Mouse (Mus musculus) C2C12 (cell line): ENCODE data around the gene Fads3. TPM values are rescaled to one million over a fixed set of nuclear protein-coding genes. Genes with fewer than 3 reads are reported as not detected.

Experiments used
- H3K27me3 ChIP-seq: one replicate; pipeline ENCODE4 v1.6.1; 2011; ENCODE audit not compliant: control insufficient read depth, insufficient read depth, insufficient read length
- H3K36me3 ChIP-seq: one replicate; pipeline ENCODE4 v1.6.1; 2011; ENCODE audit not compliant: control insufficient read depth, insufficient read depth
- H3K4me3 ChIP-seq: one replicate; pipeline ENCODE4 v1.5.1; 2011; ENCODE audit warnings: mild to moderate bottlenecking, control low read depth; ENCODE audit not compliant: poor library complexity, insufficient read depth, severe bottlenecking
- H3K79me2 ChIP-seq: one replicate; pipeline ENCODE4 v1.6.1; 2011; ENCODE audit not compliant: control insufficient read depth, insufficient read depth
- H3K79me3 ChIP-seq: one replicate; pipeline ENCODE4 v1.6.1; 2011; ENCODE audit warnings: low read depth, control low read depth
- H3ac ChIP-seq: one replicate; pipeline ENCODE3; 2011; ENCODE audit warnings: low read depth; ENCODE audit not compliant: control insufficient read depth, insufficient read length
- CEBPB ChIP-seq: IDR thresholded peaks from one replicate; pipeline ENCODE4 v1.6.1; 2011; ENCODE audit warnings: low read depth, mild to moderate bottlenecking, control low read depth, moderate library complexity
- CTCF ChIP-seq: IDR thresholded peaks from one replicate; pipeline ENCODE4 v1.5.1; 2011; ENCODE audit not compliant: control insufficient read depth, insufficient read depth, insufficient read length
- FOSL1 ChIP-seq: IDR thresholded peaks from one replicate; pipeline ENCODE4 v1.8.0; 2011; ENCODE audit warnings: mild to moderate bottlenecking, low read length; ENCODE audit not compliant: poor library complexity, insufficient read depth, severe bottlenecking
- MAX ChIP-seq: IDR thresholded peaks from one replicate; pipeline ENCODE4 v1.6.1; 2011; ENCODE audit warnings: mild to moderate bottlenecking, control low read depth
- MYOD1 ChIP-seq: IDR thresholded peaks from one replicate; pipeline ENCODE4 v1.6.1; 2011; ENCODE audit warnings: low read depth; ENCODE audit not compliant: control insufficient read depth, insufficient read length
- MYOG ChIP-seq: IDR thresholded peaks from one replicate; pipeline ENCODE4 v1.6.1; 2011; ENCODE audit not compliant: control insufficient read depth, insufficient read length; ENCODE audit errors: extremely low read depth
- USF1 ChIP-seq: IDR thresholded peaks from one replicate; pipeline ENCODE4 v1.6.1; 2011; ENCODE audit warnings: low read depth, mild to moderate bottlenecking, control low read depth, moderate library complexity
- polyA plus RNA-seq: library from polyadenylated mRNA; unstranded; fragments of >200 nt; fragmentation: generic; extraction: Trizol; gene quantifications from one replicate; pipeline ENCODE4 v1.2.1, GENCODE M21; 2012; ENCODE audit warnings: missing spikeins

Gene Fads3
- polyA plus RNA-seq, 1 experiment, result 161 TPM

DNA sequence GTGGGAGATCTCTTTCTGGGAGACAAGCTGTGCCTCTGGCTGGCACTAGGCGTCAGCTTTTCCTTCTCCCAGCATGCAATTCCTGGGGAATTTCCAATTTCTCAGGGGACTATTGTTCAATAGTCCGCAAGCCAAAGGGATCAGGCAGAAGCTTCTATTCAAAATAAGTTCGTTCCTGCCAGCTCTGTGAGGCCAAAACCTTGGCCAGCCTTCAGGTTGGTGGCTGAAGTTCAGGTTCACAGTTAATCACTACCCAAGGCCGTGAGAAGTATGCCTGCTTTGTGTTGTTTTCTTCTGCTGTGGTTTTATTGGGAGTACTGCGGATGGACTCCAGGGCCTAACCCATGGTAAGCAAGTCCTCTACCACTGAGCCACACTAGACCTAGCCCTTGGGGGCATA is 29.8 kb downstream of the Fads3 start:
- Histone ChIP-seq H3K27me3 (no peaks in the 10 kb centered on the region), H3ac (no peak overlapping the region), H3K36me3 (peaks cover 75% of the 10 kb centered on the region), H3K79me3 (no peaks in the 10 kb centered on the region), H3K4me3 (no peak overlapping the region), H3K79me2 (no peaks in the 10 kb centered on the region)
- TF ChIP-seq MYOG, result no peak
- TF ChIP-seq USF1, result no peak
- no peak for TF ChIP-seq MYOD1
- no peak for TF ChIP-seq CTCF
- TF ChIP-seq CEBPB, result no peak
- TF ChIP-seq FOSL1, result no peak
- TF ChIP-seq MAX, result no peak

DNA sequence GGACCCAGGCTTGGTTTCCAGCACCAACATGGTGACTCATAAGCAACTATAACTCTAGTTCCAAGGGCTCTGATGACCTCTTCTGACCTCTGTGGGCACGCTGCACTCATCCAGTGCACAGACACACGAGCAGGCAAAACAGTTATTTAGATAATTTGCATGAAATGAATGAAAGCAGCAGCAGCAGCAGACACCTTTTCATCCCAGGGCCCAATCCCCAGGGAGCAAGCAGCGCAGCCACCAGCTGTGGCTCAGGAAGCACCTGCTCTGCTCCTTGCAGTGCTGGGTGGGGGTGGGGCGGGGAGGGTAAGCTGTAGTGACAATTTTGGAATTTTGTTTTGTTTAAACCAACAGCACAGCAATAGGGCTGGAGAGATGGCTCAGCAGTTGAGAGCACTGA is 30.5 kb downstream of the Fads3 start:
- Histone ChIP-seq H3K79me2 (no peaks in the 10 kb centered on the region), H3K36me3 (peaks cover 75% of the 10 kb centered on the region), H3ac (no peak overlapping the region), H3K79me3 (no peaks in the 10 kb centered on the region), H3K27me3 (no peaks in the 10 kb centered on the region), H3K4me3 (no peak overlapping the region)
- TF ChIP-seq MYOD1 (no peak), FOSL1 (no peak), MAX (no peak), CTCF (no peak), CEBPB (no peak), MYOG (no peak), USF1 (no peak)

DNA sequence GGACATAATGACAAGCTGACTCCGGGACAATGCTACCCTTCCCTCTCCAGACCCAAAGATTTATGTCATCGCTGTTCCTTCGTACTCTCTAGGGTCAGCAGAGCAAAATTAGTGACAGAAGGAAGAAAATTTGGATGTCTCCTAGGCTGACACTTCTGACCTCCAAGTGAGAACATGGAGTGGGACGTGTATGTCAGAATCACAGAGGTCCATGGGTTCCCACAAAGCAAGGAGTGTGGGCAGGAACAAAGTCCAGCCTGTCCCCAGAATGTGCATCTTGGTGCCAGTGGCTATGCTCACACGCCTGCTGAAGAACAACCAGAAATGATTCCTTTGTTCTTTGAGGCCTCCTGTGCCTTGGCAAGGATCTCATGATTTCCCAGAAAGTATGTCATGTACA is 31.8 kb downstream of the Fads3 start:
- peaks cover 70% of the 10 kb centered on the region for H3K36me3 ChIP-seq
- no peak overlapping the region for H3ac ChIP-seq
- no peaks in the 10 kb centered on the region for H3K79me2 ChIP-seq
- no peak overlapping the region for H3K4me3 ChIP-seq
- H3K27me3 ChIP-seq, result no peaks in the 10 kb centered on the region
- H3K79me3 ChIP-seq, result no peaks in the 10 kb centered on the region
- TF ChIP-seq MYOG, result no peak
- TF ChIP-seq MAX, result no peak
- TF ChIP-seq CEBPB, result no peak
- TF ChIP-seq USF1, result no peak
- no peak for TF ChIP-seq MYOD1
- no peak for TF ChIP-seq FOSL1
- TF ChIP-seq CTCF, result no peak

DNA sequence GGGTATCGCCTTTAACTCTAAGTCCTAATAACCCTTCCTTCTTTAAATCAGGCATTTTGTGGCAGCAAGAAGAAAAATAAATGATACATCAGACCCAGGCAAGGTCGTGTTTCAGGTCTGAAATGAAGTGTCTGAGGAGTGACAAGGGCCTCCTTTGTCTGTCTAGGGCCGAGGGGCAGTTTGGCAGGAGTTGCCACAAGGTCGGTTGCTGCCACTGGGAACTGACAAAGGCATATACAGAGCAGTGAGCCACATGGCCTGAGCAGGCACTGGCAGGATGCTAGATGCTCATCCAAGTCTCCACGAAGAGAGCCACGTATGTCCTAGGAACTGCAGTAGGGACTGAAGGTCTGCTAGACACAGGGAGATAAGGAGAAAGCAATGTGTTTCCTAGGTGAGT is 37.0 kb downstream of the Fads3 start:
- H3K4me3 ChIP-seq, result no peak overlapping the region
- no peak overlapping the region for H3ac ChIP-seq
- H3K79me3 ChIP-seq, result no peaks in the 10 kb centered on the region
- peaks cover 82% of the 10 kb centered on the region for H3K36me3 ChIP-seq
- no peaks in the 10 kb centered on the region for H3K27me3 ChIP-seq
- no peaks in the 10 kb centered on the region for H3K79me2 ChIP-seq
- TF ChIP-seq MAX, result no peak
- TF ChIP-seq MYOD1, result no peak
- TF ChIP-seq MYOG, result no peak
- no peak for TF ChIP-seq CTCF
- TF ChIP-seq USF1, result no peak
- TF ChIP-seq CEBPB, result no peak
- TF ChIP-seq FOSL1, result no peak

DNA sequence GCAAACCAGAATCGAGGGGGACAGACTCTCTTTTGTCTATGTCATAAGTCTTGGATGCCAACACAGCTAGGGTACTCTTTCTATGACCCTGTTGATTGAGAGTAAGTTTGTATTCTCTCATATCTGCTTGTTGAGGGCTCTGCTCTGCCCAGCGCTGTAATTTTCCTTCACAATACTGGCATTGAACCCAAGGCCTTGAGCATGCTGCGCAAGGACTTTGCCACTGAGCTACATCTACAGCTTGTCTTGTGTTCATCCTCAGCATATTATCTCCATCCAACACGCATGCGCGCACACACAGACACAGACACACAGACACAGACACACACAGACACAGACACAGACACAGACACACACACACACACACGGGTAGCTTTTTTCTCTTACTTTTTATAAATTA is 39.0 kb downstream of the Fads3 start:
- Histone ChIP-seq H3ac (no peak overlapping the region), H3K27me3 (no peaks in the 10 kb centered on the region), H3K79me2 (no peaks in the 10 kb centered on the region), H3K4me3 (no peak overlapping the region), H3K79me3 (no peaks in the 10 kb centered on the region), H3K36me3 (peaks cover 66% of the 10 kb centered on the region)
- TF ChIP-seq MYOG (no peak), MAX (no peak), USF1 (no peak), MYOD1 (no peak), CTCF (no peak), CEBPB (no peak)

DNA sequence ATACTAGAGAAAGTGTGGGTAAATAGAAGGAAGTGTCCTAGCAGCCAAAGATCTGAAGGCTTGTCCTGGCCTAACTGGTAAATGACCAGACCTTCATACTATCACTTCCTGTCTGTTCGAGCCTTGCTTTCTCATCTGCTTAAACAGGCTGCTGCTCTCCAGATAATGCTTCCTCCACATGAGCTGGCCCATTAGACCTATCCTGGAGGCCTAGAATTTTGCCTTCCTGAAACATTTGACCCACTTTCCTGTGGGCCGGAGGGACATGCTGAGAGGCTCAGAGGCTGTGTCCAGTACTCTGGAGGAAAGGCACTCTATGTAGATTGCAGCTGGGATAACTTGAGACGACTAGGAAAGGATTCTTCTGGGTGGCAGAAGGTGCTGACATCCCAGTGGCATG is 40.7 kb downstream of the Fads3 start:
- H3K79me3 ChIP-seq, result no peaks in the 10 kb centered on the region
- H3K36me3 ChIP-seq, result peaks cover 58% of the 10 kb centered on the region
- H3K4me3 ChIP-seq, result no peak overlapping the region
- TF ChIP-seq CTCF (no peak), CEBPB (no peak), MYOD1 (no peak), USF1 (no peak), FOSL1 (no peak), MAX (no peak), MYOG (no peak)
- no peaks in the 10 kb centered on the region for H3K27me3 ChIP-seq
- H3K79me2 ChIP-seq, result no peaks in the 10 kb centered on the region
- no peak overlapping the region for H3ac ChIP-seq
